Mouse (Mus musculus) ES-Bruce4 (cell line): ENCODE measurements around the gene Matn1.

Source experiments
- CTCF ChIP-seq: IDR thresholded peaks from one replicate; pipeline ENCODE4 v1.8.1; 2011; ENCODE audit warnings: low read depth, low read length
- EP300 ChIP-seq: IDR thresholded peaks from 2 replicates; pipeline ENCODE4 v1.6.1; 2011; ENCODE audit warnings: low read depth, low read length; ENCODE audit not compliant: insufficient read depth
- POLR2A ChIP-seq: IDR thresholded peaks from one replicate; pipeline ENCODE4 v1.8.1; 2011; ENCODE audit warnings: low read length; ENCODE audit not compliant: insufficient read depth

DNA sequence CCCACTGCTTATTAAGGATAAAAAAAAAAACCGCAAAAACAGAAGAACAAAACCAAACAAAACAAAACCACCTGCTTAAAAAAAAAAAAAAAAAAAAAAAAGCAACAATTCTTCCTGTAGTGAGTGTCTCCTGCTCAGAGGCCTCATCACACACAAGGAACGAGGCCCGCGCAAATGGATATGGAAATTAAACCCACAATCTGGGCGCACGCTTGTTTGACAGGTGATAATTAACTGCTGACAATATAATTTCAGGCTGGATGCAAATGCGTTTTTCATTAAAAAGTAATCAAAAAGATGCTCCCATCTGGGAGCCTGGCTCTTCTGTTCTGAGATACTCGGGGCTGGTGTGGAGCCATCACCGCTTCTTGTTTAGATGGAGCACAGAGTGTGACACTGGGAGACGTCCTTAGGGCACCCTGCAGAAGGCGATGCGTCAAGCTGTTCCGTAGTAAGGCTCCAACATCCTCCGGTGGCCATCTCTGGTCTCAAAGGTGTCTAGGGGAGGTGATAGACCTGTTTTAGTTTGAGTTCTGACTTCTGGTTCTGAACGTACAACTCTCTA lies 56.5 kb downstream of the Matn1 start:
- no peak for TF ChIP-seq EP300
- no peak for TF ChIP-seq POLR2A
- TF ChIP-seq CTCF: no peak
